Mouse (Mus musculus): ENCODE results near the gene Gfm1. TPM values are rescaled to one million over a fixed set of nuclear protein-coding genes. Genes with fewer than 3 reads are reported as not detected.

The Gfm1 gene
- polyA plus RNA-seq (2015; fragmentation: Nextera tagmentation; extraction: Ambion mirVana), result 63.5 and 66.3 TPM in 2 replicates

GRCm38 (mm10) chr3:67429999-67430380 lies at the start of gene Gfm1:
Gene Gfm1, plus strand, starts transcription at chr3:67430096.
- Histone ChIP-seq H3K4me2 (replicated peaks; ENCODE audit: low read depth, low read length) (peak within 1 kb of the TSS; percentile 76), H3K4me3 (ENCODE audit: low read length) (peak within 1 kb of the TSS; percentile 88), H3K27ac (ENCODE audit: low read length) (peak within 1 kb of the TSS; percentile 8; the same call in 1 of the 2 replicates), H3K4me1 (ENCODE audit: insufficient read depth, low read length) (peaks cover 9% of the 10 kb centered on the region), H3K36me3 (ENCODE audit: insufficient read depth, low read length) (peaks cover 25% of the 10 kb centered on the region), H3K9ac (replicated peaks; ENCODE audit: low read length) (peak within 1 kb of the TSS; percentile 91), H3K27me3 (ENCODE audit: insufficient read depth, low read length) (no peaks in the 10 kb centered on the region), H3K9me3 (ENCODE audit: low read length) (peaks cover 13% of the 10 kb centered on the region)
- 1% methylated on average over 24 of the region's 24 CpGs for WGBS
- peak; percentile 97 for ATAC-seq (ENCODE audit: low FRiP score, low TSS enrichment)

GRCm38 (mm10) chr3:67429338-67429998 lies 428 bp upstream of the Gfm1 start:
- peaks cover 24% of the 10 kb centered on the region for H3K36me3 ChIP-seq (ENCODE audit: insufficient read depth, low read length)
- peaks cover 13% of the 10 kb centered on the region for H3K9me3 ChIP-seq (ENCODE audit: low read length)
- ATAC-seq (ENCODE audit: low FRiP score, low TSS enrichment), result peak; percentile 78; the same call in 1 of the 2 replicates
- no peaks in the 10 kb centered on the region for H3K27me3 ChIP-seq (ENCODE audit: insufficient read depth, low read length)
- peak overlapping the region; percentile 88 for H3K4me3 ChIP-seq (ENCODE audit: low read length)
- no peak overlapping the region for H3K27ac ChIP-seq (ENCODE audit: low read length)
- H3K4me2 ChIP-seq (replicated peaks; ENCODE audit: low read depth, low read length), result peak overlapping the region; percentile 76
- peaks cover 9% of the 10 kb centered on the region for H3K4me1 ChIP-seq (ENCODE audit: insufficient read depth, low read length)
- WGBS, result 25% methylated on average over 8 of the region's 8 CpGs
- peak overlapping the region; percentile 91 for H3K9ac ChIP-seq (replicated peaks; ENCODE audit: low read length)

- H3K27me3 ChIP-seq (ENCODE audit: insufficient read depth, low read length), result no peaks in the 10 kb centered on the region
- peaks cover 46% of the 10 kb centered on the region for H3K36me3 ChIP-seq (ENCODE audit: insufficient read depth, low read length)
- H3K9me3 ChIP-seq (ENCODE audit: low read length), result 0 out of 2 replicates have a peak, but pooled peaks cover 2% of the 10 kb centered on the region
- no peak overlapping the region for H3K4me3 ChIP-seq (ENCODE audit: low read length)
- H3K4me1 ChIP-seq (ENCODE audit: insufficient read depth, low read length), result peaks cover 9% of the 10 kb centered on the region
- no peak overlapping the region for H3K4me2 ChIP-seq (replicated peaks; ENCODE audit: low read depth, low read length)
- WGBS, result 94% methylated on average over 6 of the region's 6 CpGs
- no peak for ATAC-seq (ENCODE audit: low FRiP score, low TSS enrichment)
- H3K27ac ChIP-seq (ENCODE audit: low read length), result no peak overlapping the region
- no peak overlapping the region for H3K9ac ChIP-seq (replicated peaks; ENCODE audit: low read length)
These were observed 4.1 kb downstream of the Gfm1 start for GRCm38 (mm10) chr3:67434011-67434410.

GRCm38 (mm10) chr3:67447143-67447542 lies 17.2 kb downstream of the Gfm1 start:
- no peak for ATAC-seq (ENCODE audit: low FRiP score, low TSS enrichment)
- Histone ChIP-seq H3K4me1 (ENCODE audit: insufficient read depth, low read length) (no peaks in the 10 kb centered on the region), H3K4me3 (ENCODE audit: low read length) (no peak overlapping the region), H3K27ac (ENCODE audit: low read length) (no peak overlapping the region), H3K9ac (replicated peaks; ENCODE audit: low read length) (no peak overlapping the region), H3K4me2 (replicated peaks; ENCODE audit: low read depth, low read length) (no peak overlapping the region), H3K9me3 (ENCODE audit: low read length) (no peaks in the 10 kb centered on the region), H3K27me3 (ENCODE audit: insufficient read depth, low read length) (no peaks in the 10 kb centered on the region), H3K36me3 (ENCODE audit: insufficient read depth, low read length) (peaks cover 66% of the 10 kb centered on the region)
- 92% methylated on average over 2 of the region's 2 CpGs for WGBS

- Histone ChIP-seq H3K4me1 (ENCODE audit: insufficient read depth, low read length) (no peaks in the 10 kb centered on the region), H3K4me2 (replicated peaks; ENCODE audit: low read depth, low read length) (no peak overlapping the region), H3K4me3 (ENCODE audit: low read length) (no peak overlapping the region), H3K9ac (replicated peaks; ENCODE audit: low read length) (no peak overlapping the region), H3K9me3 (ENCODE audit: low read length) (no peaks in the 10 kb centered on the region), H3K36me3 (ENCODE audit: insufficient read depth, low read length) (peaks cover 65% of the 10 kb centered on the region), H3K27ac (ENCODE audit: low read length) (no peak overlapping the region), H3K27me3 (ENCODE audit: insufficient read depth, low read length) (no peaks in the 10 kb centered on the region)
- no peak for ATAC-seq (ENCODE audit: low FRiP score, low TSS enrichment)
- WGBS, result 94% methylated on average over 21 of the region's 21 CpGs
These were observed 19.8 kb downstream of the Gfm1 start for GRCm38 (mm10) chr3:67449660-67450059.

- H3K9me3 ChIP-seq (ENCODE audit: low read length), result no peaks in the 10 kb centered on the region
- no peaks in the 10 kb centered on the region for H3K27me3 ChIP-seq (ENCODE audit: insufficient read depth, low read length)
- H3K9ac ChIP-seq (replicated peaks; ENCODE audit: low read length), result no peak overlapping the region
- peak overlapping the region; percentile 39; the same call in 1 of the 2 replicates for H3K27ac ChIP-seq (ENCODE audit: low read length)
- 82% methylated on average over 5 of the region's 5 CpGs for WGBS
- peaks cover 64% of the 10 kb centered on the region for H3K36me3 ChIP-seq (ENCODE audit: insufficient read depth, low read length)
- no peak overlapping the region for H3K4me2 ChIP-seq (replicated peaks; ENCODE audit: low read depth, low read length)
- no peaks in the 10 kb centered on the region for H3K4me1 ChIP-seq (ENCODE audit: insufficient read depth, low read length)
- no peak for ATAC-seq (ENCODE audit: low FRiP score, low TSS enrichment)
- no peak overlapping the region for H3K4me3 ChIP-seq (ENCODE audit: low read length)
These were observed 20.8 kb downstream of the Gfm1 start for GRCm38 (mm10) chr3:67450601-67451210.

- WGBS, result 89% methylated on average over 3 of the region's 3 CpGs
- peaks cover 8% of the 10 kb centered on the region for H3K4me1 ChIP-seq (ENCODE audit: insufficient read depth, low read length)
- no peak overlapping the region for H3K4me3 ChIP-seq (ENCODE audit: low read length)
- peaks cover 35% of the 10 kb centered on the region for H3K36me3 ChIP-seq (ENCODE audit: insufficient read depth, low read length)
- H3K27ac ChIP-seq (ENCODE audit: low read length), result no peak overlapping the region
- no peaks in the 10 kb centered on the region for H3K9me3 ChIP-seq (ENCODE audit: low read length)
- H3K4me2 ChIP-seq (replicated peaks; ENCODE audit: low read depth, low read length), result no peak overlapping the region
- no peak overlapping the region for H3K9ac ChIP-seq (replicated peaks; ENCODE audit: low read length)
- H3K27me3 ChIP-seq (ENCODE audit: insufficient read depth, low read length), result no peaks in the 10 kb centered on the region
- no peak for ATAC-seq (ENCODE audit: low FRiP score, low TSS enrichment)
These were observed 30.0 kb downstream of the Gfm1 start for GRCm38 (mm10) chr3:67459881-67460280.

GRCm38 (mm10) chr3:67462015-67462414 lies 32.1 kb downstream of the Gfm1 start:
- no peak for ATAC-seq (ENCODE audit: low FRiP score, low TSS enrichment)
- Histone ChIP-seq H3K36me3 (ENCODE audit: insufficient read depth, low read length) (peaks cover 28% of the 10 kb centered on the region), H3K9me3 (ENCODE audit: low read length) (no peaks in the 10 kb centered on the region), H3K4me2 (replicated peaks; ENCODE audit: low read depth, low read length) (no peak overlapping the region), H3K27me3 (ENCODE audit: insufficient read depth, low read length) (no peaks in the 10 kb centered on the region), H3K9ac (replicated peaks; ENCODE audit: low read length) (no peak overlapping the region), H3K4me3 (ENCODE audit: low read length) (no peak overlapping the region), H3K27ac (ENCODE audit: low read length) (no peak overlapping the region), H3K4me1 (ENCODE audit: insufficient read depth, low read length) (peaks cover 8% of the 10 kb centered on the region)
- WGBS, result 93% methylated on average over 7 of the region's 7 CpGs

GRCm38 (mm10) chr3:67462578-67462977 lies 32.7 kb downstream of the Gfm1 start:
- peak overlapping the region; percentile 73 for H3K4me3 ChIP-seq (ENCODE audit: low read length)
- H3K36me3 ChIP-seq (ENCODE audit: insufficient read depth, low read length), result peaks cover 23% of the 10 kb centered on the region; the same call in 1 of the 2 replicates
- no peaks in the 10 kb centered on the region for H3K27me3 ChIP-seq (ENCODE audit: insufficient read depth, low read length)
- peak overlapping the region; percentile 85; the same call in 1 of the 2 replicates for H3K27ac ChIP-seq (ENCODE audit: low read length)
- 34% methylated on average over 10 of the region's 10 CpGs for WGBS
- peak overlapping the region; percentile 80 for H3K9ac ChIP-seq (replicated peaks; ENCODE audit: low read length)
- peaks cover 8% of the 10 kb centered on the region for H3K4me1 ChIP-seq (ENCODE audit: insufficient read depth, low read length)
- peak overlapping the region; percentile 77 for H3K4me2 ChIP-seq (replicated peaks; ENCODE audit: low read depth, low read length)
- ATAC-seq (ENCODE audit: low FRiP score, low TSS enrichment), result no peak
- no peaks in the 10 kb centered on the region for H3K9me3 ChIP-seq (ENCODE audit: low read length)

- WGBS, result 2% methylated on average over 12 of the region's 12 CpGs
- Histone ChIP-seq H3K4me2 (replicated peaks; ENCODE audit: low read depth, low read length) (peak overlapping the region; percentile 77), H3K27me3 (ENCODE audit: insufficient read depth, low read length) (no peaks in the 10 kb centered on the region), H3K4me1 (ENCODE audit: insufficient read depth, low read length) (peaks cover 8% of the 10 kb centered on the region), H3K9ac (replicated peaks; ENCODE audit: low read length) (peak overlapping the region; percentile 80), H3K9me3 (ENCODE audit: low read length) (no peaks in the 10 kb centered on the region), H3K4me3 (ENCODE audit: low read length) (peak overlapping the region; percentile 73), H3K27ac (ENCODE audit: low read length) (peak overlapping the region; percentile 85), H3K36me3 (ENCODE audit: insufficient read depth, low read length) (peaks cover 22% of the 10 kb centered on the region; the same call in 1 of the 2 replicates)
- ATAC-seq (ENCODE audit: low FRiP score, low TSS enrichment), result peak; percentile 57
These were observed 33.1 kb downstream of the Gfm1 start for GRCm38 (mm10) chr3:67463001-67463400.

Data from kidney, embryonic 16.5 days (tissue).